Mouse (Mus musculus): Measurements from ENCODE around the gene Csf3. TPM values are rescaled to one million over a fixed set of nuclear protein-coding genes. Genes with fewer than 3 reads are reported as not detected.
"Not testable (repeated sequence)": the region's sequence is repeated elsewhere in the genome, so short reads cannot be mapped to it uniquely, and the experiment has no call there.

Gene Csf3
- polyA plus RNA-seq, 1 experiment from 2014 or later = not detected

GRCm38 (mm10) chr11:98734020-98734419 is 33.0 kb downstream of the Csf3 start:
- Histone ChIP-seq H3K4me1 (ENCODE audit: control insufficient read depth, insufficient read depth, low read length) (peaks cover 8% of the 10 kb centered on the region; the same call in 1 of the 2 replicates), H3K4me3 (ENCODE audit: low read depth, low read length) (no peak overlapping the region), H3K27ac (ENCODE audit: low read depth, low read length) (no peak overlapping the region), H3K36me3 (ENCODE audit: control insufficient read depth, insufficient read depth, low read length) (no peaks in the 10 kb centered on the region), H3K9ac (ENCODE audit: low read length) (no peak overlapping the region), H3K4me2 (no peak overlapping the region), H3K9me3 (ENCODE audit: control insufficient read depth, low read length) (0 out of 2 replicates have a peak, but pooled peaks cover 2% of the 10 kb centered on the region), H3K27me3 (ENCODE audit: control insufficient read depth, insufficient read depth, low read length) (no peaks in the 10 kb centered on the region)
- ATAC-seq (ENCODE audit: low FRiP score) = no peak
- WGBS = 75% methylated on average over 3 of the region's 3 CpGs
- DNase-seq (ENCODE audit: low spot score, missing footprints) = no peak

- ATAC-seq (ENCODE audit: low FRiP score) = no peak
- no peak overlapping the region for H3K4me3 ChIP-seq (ENCODE audit: low read depth, low read length)
- H3K4me2 ChIP-seq = no peak overlapping the region
- no peaks in the 10 kb centered on the region for H3K36me3 ChIP-seq (ENCODE audit: control insufficient read depth, insufficient read depth, low read length)
- DNase-seq (ENCODE audit: low spot score, missing footprints) = no peak
- no peak overlapping the region for H3K27ac ChIP-seq (ENCODE audit: low read depth, low read length)
- 0 out of 2 replicates have a peak, but pooled peaks cover 2% of the 10 kb centered on the region for H3K9me3 ChIP-seq (ENCODE audit: control insufficient read depth, low read length)
- H3K9ac ChIP-seq (ENCODE audit: low read length) = no peak overlapping the region
- WGBS = 97% methylated on average over 4 of the region's 4 CpGs
- H3K27me3 ChIP-seq (ENCODE audit: control insufficient read depth, insufficient read depth, low read length) = no peaks in the 10 kb centered on the region
- peaks cover 10% of the 10 kb centered on the region for H3K4me1 ChIP-seq (ENCODE audit: control insufficient read depth, insufficient read depth, low read length)
Measured at GRCm38 (mm10) chr11:98735111-98735510, 34.0 kb downstream of the Csf3 start.

- Histone ChIP-seq H3K27me3 (ENCODE audit: control insufficient read depth, insufficient read depth, low read length) (no peaks in the 10 kb centered on the region), H3K4me2 (no peak overlapping the region), H3K27ac (ENCODE audit: low read depth, low read length) (no peak overlapping the region), H3K36me3 (ENCODE audit: control insufficient read depth, insufficient read depth, low read length) (no peaks in the 10 kb centered on the region), H3K9me3 (ENCODE audit: control insufficient read depth, low read length) (0 out of 2 replicates have a peak, but pooled peaks cover 2% of the 10 kb centered on the region), H3K9ac (ENCODE audit: low read length) (no peak overlapping the region), H3K4me1 (ENCODE audit: control insufficient read depth, insufficient read depth, low read length) (peaks cover 16% of the 10 kb centered on the region), H3K4me3 (ENCODE audit: low read depth, low read length) (no peak overlapping the region)
- DNase-seq (ENCODE audit: low spot score, missing footprints) (no peak), ATAC-seq (ENCODE audit: low FRiP score) (no peak)
- WGBS = 91% methylated on average over 1 of the region's 1 CpGs
Measured at GRCm38 (mm10) chr11:98736176-98736575, 35.1 kb downstream of the Csf3 start.

- H3K36me3 ChIP-seq (ENCODE audit: control insufficient read depth, insufficient read depth, low read length); H3K9me3 ChIP-seq (ENCODE audit: control insufficient read depth, low read length); H3K4me2 ChIP-seq; H3K27me3 ChIP-seq (ENCODE audit: control insufficient read depth, insufficient read depth, low read length); DNase-seq (ENCODE audit: low spot score, missing footprints); ATAC-seq (ENCODE audit: low FRiP score); H3K9ac ChIP-seq (ENCODE audit: low read length); H3K27ac ChIP-seq (ENCODE audit: low read depth, low read length); H3K4me3 ChIP-seq (ENCODE audit: low read depth, low read length): not testable (repeated sequence)
- WGBS = 93% methylated on average over 2 of the region's 2 CpGs
- peaks cover 16% of the 10 kb centered on the region for H3K4me1 ChIP-seq (ENCODE audit: control insufficient read depth, insufficient read depth, low read length)
Measured at GRCm38 (mm10) chr11:98737220-98737619, 36.2 kb downstream of the Csf3 start.

- 15% methylated on average over 4 of the region's 4 CpGs for WGBS
- Histone ChIP-seq H3K4me2 (no peak overlapping the region), H3K27me3 (ENCODE audit: control insufficient read depth, insufficient read depth, low read length) (no peaks in the 10 kb centered on the region), H3K36me3 (ENCODE audit: control insufficient read depth, insufficient read depth, low read length) (no peaks in the 10 kb centered on the region), H3K9me3 (ENCODE audit: control insufficient read depth, low read length) (0 out of 2 replicates have a peak, but pooled peaks cover 2% of the 10 kb centered on the region), H3K4me1 (ENCODE audit: control insufficient read depth, insufficient read depth, low read length) (peaks cover 25% of the 10 kb centered on the region), H3K4me3 (ENCODE audit: low read depth, low read length) (no peak overlapping the region), H3K9ac (ENCODE audit: low read length) (peak overlapping the region; percentile 47), H3K27ac (ENCODE audit: low read depth, low read length) (no peak overlapping the region; the same call in 1 of the 2 replicates)
- DNase-seq (ENCODE audit: low spot score, missing footprints) (no peak), ATAC-seq (ENCODE audit: low FRiP score) (no peak)
Measured at GRCm38 (mm10) chr11:98738428-98738911, 37.4 kb downstream of the Csf3 start.

- Histone ChIP-seq H3K27me3 (ENCODE audit: control insufficient read depth, insufficient read depth, low read length) (no peaks in the 10 kb centered on the region), H3K4me3 (ENCODE audit: low read depth, low read length) (no peak overlapping the region), H3K4me2 (no peak overlapping the region), H3K4me1 (ENCODE audit: control insufficient read depth, insufficient read depth, low read length) (peaks cover 30% of the 10 kb centered on the region), H3K36me3 (ENCODE audit: control insufficient read depth, insufficient read depth, low read length) (no peaks in the 10 kb centered on the region), H3K9ac (ENCODE audit: low read length) (peak overlapping the region; percentile 47), H3K9me3 (ENCODE audit: control insufficient read depth, low read length) (0 out of 2 replicates have a peak, but pooled peaks cover 2% of the 10 kb centered on the region), H3K27ac (ENCODE audit: low read depth, low read length) (no peak overlapping the region)
- DNase-seq (ENCODE audit: low spot score, missing footprints) (no peak), ATAC-seq (ENCODE audit: low FRiP score) (no peak)
- WGBS = 58% methylated on average over 9 of the region's 9 CpGs
Measured at GRCm38 (mm10) chr11:98738925-98739324, 37.9 kb downstream of the Csf3 start.

GRCm38 (mm10) chr11:98740026-98740392 is 38.9 kb downstream of the Csf3 start:
- peak overlapping the region; percentile 73 for H3K4me3 ChIP-seq (ENCODE audit: low read depth, low read length)
- no peak for ATAC-seq (ENCODE audit: low FRiP score)
- DNase-seq (ENCODE audit: low spot score, missing footprints) = no peak
- H3K36me3 ChIP-seq (ENCODE audit: control insufficient read depth, insufficient read depth, low read length) = no peaks in the 10 kb centered on the region
- no peaks in the 10 kb centered on the region for H3K9me3 ChIP-seq (ENCODE audit: control insufficient read depth, low read length)
- H3K27ac ChIP-seq (ENCODE audit: low read depth, low read length) = peak overlapping the region; percentile 68
- H3K27me3 ChIP-seq (ENCODE audit: control insufficient read depth, insufficient read depth, low read length) = no peaks in the 10 kb centered on the region
- H3K4me2 ChIP-seq = peak overlapping the region; percentile 53
- H3K4me1 ChIP-seq (ENCODE audit: control insufficient read depth, insufficient read depth, low read length) = peaks cover 41% of the 10 kb centered on the region
- WGBS = 14% methylated on average over 8 of the region's 8 CpGs
- H3K9ac ChIP-seq (ENCODE audit: low read length) = peak overlapping the region; percentile 90

GRCm38 (mm10) chr11:98740393-98741050 is 39.5 kb downstream of the Csf3 start, which contains the start of gene Thra:
TSS of gene Thra (plus strand) at chr11:98740638.
- Histone ChIP-seq H3K36me3 (ENCODE audit: control insufficient read depth, insufficient read depth, low read length) (no peaks in the 10 kb centered on the region), H3K4me3 (ENCODE audit: low read depth, low read length) (peak within 1 kb of the TSS; percentile 73), H3K27me3 (ENCODE audit: control insufficient read depth, insufficient read depth, low read length) (no peaks in the 10 kb centered on the region), H3K9me3 (ENCODE audit: control insufficient read depth, low read length) (no peaks in the 10 kb centered on the region), H3K4me1 (ENCODE audit: control insufficient read depth, insufficient read depth, low read length) (peaks cover 44% of the 10 kb centered on the region), H3K4me2 (peak within 1 kb of the TSS; percentile 53), H3K9ac (ENCODE audit: low read length) (peak within 1 kb of the TSS; percentile 90), H3K27ac (ENCODE audit: low read depth, low read length) (peak within 1 kb of the TSS; percentile 93)
- peak; percentile 22 for ATAC-seq (ENCODE audit: low FRiP score)
- under 1% methylated on average over 22 of the region's 22 CpGs for WGBS
- DNase-seq (ENCODE audit: low spot score, missing footprints) = peak; percentile 96

- ATAC-seq (ENCODE audit: low FRiP score) = peak; percentile 0; the same call in 1 of the 2 replicates
- peak overlapping the region; percentile 73 for H3K4me3 ChIP-seq (ENCODE audit: low read depth, low read length)
- no peaks in the 10 kb centered on the region for H3K27me3 ChIP-seq (ENCODE audit: control insufficient read depth, insufficient read depth, low read length)
- peak overlapping the region; percentile 90 for H3K9ac ChIP-seq (ENCODE audit: low read length)
- H3K9me3 ChIP-seq (ENCODE audit: control insufficient read depth, low read length) = no peaks in the 10 kb centered on the region
- DNase-seq (ENCODE audit: low spot score, missing footprints) = peak; percentile 93
- H3K4me1 ChIP-seq (ENCODE audit: control insufficient read depth, insufficient read depth, low read length) = peaks cover 47% of the 10 kb centered on the region
- no peaks in the 10 kb centered on the region for H3K36me3 ChIP-seq (ENCODE audit: control insufficient read depth, insufficient read depth, low read length)
- H3K27ac ChIP-seq (ENCODE audit: low read depth, low read length) = peak overlapping the region; percentile 93
- WGBS = under 1% methylated on average over 17 of the region's 17 CpGs
- H3K4me2 ChIP-seq = peak overlapping the region; percentile 53
Measured at GRCm38 (mm10) chr11:98741051-98741620, 40.1 kb downstream of the Csf3 start.

Data from midbrain, embryonic 11.5 days (tissue).